Mouse (Mus musculus) urinary bladder, postnatal 14 days (tissue): ENCODE measurements around the gene Csrp2.

Source experiments
- DNase-seq: peaks from one replicate; pipeline ENCODE4 v3.0.0; 2021; ENCODE audit warnings: low spot score

The Csrp2 gene

GRCm38 (mm10) chr10:110919531-110920343 lies at the start of gene Csrp2:
Csrp2 (plus strand) TSS chr10:110919789.
- DNase-seq: peak; percentile 92

DNA sequence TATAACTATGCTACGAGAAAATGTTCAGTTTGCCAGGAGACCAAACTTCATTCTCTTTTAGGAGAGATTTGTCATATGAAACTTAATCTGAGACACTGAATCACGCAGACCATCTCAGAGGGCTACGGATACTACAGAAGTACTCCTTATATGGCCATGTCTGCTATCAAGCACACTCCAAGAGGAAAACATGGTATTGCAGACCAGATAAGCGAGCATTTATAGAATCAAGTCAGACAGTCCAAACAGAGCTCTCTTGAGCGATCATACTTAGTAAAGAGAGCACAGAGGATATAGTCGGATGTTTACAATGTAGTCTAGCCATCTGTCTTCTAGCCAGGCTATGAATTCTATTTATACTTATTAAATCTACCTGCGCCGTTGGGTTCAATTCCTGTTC lies 44.7 kb upstream of the Csrp2 start:
- DNase-seq: no peak

- DNase-seq: no peak
These were observed 42.6 kb upstream of the Csrp2 start for GRCm38 (mm10) chr10:110876956-110877355.

- no peak for DNase-seq
These were observed 41.7 kb upstream of the Csrp2 start for GRCm38 (mm10) chr10:110877851-110878250.

- peak; percentile 16 for DNase-seq
These were observed 40.9 kb upstream of the Csrp2 start for GRCm38 (mm10) chr10:110878641-110879040.

DNA sequence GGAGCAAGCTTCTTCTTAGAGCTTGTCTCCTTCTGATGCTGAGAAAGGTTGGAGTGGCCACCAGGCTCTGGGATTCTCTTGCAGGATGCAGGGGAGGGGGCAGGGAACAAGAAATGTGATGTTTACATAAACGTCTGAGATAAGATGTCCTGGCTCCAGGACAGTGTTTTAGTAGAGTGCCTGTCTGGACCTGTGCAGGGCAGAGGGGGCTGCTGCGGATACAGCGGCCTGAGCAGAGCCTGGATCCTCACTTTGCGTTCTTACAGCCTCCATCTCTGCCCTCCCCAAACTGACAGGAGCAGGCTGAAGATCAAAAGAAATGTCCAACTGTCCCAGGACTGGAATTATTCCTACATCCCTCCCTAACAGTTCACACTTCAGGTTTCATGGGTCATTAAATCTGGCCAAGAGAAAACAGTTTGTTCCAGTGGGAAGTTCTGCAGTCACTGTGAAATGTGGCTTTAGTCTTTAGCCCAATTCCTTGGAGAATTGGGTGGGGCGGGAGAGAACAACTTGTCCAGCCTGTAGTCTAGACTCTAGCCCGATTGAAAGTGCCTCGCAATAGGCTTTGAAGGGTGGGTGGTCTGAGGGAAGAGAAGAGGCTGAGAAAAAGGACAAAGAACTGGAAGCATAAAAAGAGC lies 40.0 kb upstream of the Csrp2 start:
- DNase-seq: peak; percentile 22

GRCm38 (mm10) chr10:110881346-110881745 lies 38.2 kb upstream of the Csrp2 start:
- DNase-seq: no peak

DNA sequence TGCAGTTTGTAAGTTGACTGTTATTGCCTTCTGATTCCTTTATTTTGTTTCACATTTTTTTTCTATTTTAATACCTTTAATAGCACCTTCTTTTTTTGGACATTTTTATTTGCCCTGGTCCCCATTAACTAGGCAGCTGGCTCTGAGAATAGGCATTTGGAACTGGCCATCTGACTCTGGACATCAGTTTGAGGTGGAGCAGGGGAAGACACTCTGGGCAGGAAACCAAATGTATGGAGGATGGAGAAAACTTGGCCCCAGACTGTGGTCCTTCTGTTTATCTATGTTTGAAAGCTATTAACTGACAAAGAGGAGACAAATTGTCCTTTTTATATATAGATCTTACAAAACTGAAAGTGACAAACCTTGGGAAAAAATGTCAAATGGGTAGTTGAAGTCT lies 36.9 kb upstream of the Csrp2 start:
- DNase-seq: no peak

- DNase-seq: no peak
These were observed 28.8 kb upstream of the Csrp2 start for GRCm38 (mm10) chr10:110890656-110891272.

DNA sequence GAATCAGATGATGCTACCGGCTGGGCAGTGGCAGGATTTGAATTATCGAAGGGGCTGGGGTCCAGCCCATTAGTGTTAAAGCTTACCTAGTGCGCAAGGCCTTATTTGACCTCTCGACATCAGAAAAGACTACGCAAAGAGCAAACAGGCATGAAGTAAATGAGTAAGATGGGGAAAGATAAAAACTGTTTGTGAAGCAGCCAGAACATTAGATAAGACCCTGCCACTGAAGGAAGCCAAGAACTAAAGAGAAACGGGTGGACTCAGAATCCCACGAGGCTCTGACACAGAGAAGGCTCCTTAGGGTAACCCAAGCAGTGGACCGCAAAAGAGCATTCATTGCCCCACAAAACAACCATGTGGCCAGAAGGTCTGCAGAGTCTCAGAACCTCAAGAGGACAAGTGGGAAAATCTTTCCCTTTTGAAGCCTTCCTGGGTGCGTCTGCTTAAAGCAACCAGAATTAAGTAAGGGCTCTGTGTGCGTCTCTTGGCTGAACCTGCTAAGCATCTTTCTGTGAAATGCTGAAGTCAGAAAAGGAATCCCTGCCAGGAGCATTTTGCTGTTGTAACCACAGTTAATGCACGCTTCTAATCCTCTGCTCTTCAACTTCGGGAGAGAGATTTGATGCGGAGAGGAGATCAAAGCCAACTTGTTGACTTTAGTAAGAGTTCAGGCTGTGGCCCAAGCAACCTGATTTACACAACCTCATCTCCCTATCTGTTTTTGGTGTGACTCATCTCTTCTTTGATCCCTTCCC lies 19.7 kb upstream of the Csrp2 start:
- peak; percentile 52 for DNase-seq

GRCm38 (mm10) chr10:110903862-110904261 lies 15.7 kb upstream of the Csrp2 start:
- no peak for DNase-seq

GRCm38 (mm10) chr10:110916666-110917344 lies 2.8 kb upstream of the Csrp2 start:
- no peak for DNase-seq

DNA sequence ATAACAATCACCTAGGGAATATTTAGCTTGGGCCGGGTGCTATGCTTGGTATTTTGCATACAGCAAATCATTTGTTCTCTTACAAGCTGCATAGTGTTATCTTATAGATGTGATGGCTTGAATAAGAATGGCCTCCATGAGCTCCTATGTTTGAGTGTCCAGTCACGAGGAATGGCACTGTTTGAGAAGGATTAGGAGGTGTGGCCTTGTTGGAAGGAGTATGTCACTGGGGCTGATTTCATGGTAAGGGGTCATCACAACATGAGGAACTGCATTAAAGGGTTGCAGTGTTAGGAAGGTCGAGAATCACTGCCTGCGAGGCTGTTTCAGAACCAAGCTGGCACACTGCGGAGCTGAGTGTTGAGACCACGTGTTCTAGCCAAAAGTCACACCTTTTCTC lies 2.1 kb upstream of the Csrp2 start:
- no peak for DNase-seq

GRCm38 (mm10) chr10:110918414-110919391 lies 886 bp upstream of the Csrp2 start:
- no peak for DNase-seq

- DNase-seq: no peak
These were observed 870 bp downstream of the Csrp2 start for GRCm38 (mm10) chr10:110920368-110920950.

DNA sequence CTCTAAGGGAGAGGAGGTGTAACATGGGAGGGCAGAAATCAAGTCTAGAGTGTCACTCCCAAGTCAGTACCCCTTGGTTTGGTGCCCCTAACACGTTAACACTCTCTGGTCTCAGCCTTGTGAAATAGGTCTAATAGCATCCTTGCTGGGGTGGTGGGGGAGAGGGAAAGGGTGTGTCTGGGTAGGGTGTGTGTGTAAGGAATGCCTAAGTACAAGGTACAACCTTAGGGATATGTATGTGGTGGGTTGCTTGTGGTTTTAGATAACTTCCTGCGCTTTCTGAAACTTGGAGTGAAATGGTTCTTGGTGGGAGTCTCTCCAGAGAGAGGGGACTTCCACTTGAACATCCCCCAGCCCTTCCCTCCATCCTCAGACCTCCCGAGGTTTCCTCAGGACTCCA lies 2.3 kb downstream of the Csrp2 start:
- DNase-seq: no peak

DNA sequence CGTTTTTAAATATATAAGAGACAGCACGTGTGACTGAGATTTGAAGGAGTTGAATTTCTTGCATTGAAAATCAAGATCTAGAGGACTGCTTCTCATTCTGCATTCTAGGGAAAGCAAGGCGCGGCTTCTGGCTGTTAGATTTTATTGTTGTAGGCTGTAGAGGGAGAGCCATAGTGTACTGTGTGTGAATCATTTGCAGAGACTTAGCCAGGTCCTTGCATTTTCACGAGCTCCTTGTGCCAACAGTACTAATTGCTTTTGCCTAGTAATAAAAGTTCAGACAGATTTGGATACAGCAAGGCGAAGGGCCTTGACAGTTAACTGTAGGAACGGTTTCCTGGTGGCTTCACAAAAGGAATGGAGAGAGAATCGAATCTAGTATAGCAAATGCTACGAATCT lies 3.0 kb downstream of the Csrp2 start:
- no peak for DNase-seq

DNA sequence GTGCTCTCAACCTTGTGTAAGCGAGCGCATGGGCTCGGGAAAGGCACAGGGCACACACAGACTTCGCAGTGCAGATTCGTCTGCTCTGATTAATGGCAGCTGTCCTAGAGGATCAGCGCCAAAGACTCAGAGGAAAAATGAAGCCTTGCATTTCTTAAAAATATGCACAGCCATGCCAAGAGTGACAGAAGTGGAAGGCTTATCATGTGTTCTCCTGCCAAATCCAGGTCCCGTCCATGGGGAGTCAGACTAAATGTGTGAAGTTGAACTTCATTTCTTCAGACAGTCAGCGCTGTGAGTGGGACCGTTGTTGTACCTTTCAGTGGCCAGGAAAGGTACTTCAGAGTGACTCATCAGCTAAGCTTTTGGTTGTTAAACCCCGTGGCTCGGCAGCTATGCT lies 7.9 kb downstream of the Csrp2 start:
- peak; percentile 39 for DNase-seq

DNA sequence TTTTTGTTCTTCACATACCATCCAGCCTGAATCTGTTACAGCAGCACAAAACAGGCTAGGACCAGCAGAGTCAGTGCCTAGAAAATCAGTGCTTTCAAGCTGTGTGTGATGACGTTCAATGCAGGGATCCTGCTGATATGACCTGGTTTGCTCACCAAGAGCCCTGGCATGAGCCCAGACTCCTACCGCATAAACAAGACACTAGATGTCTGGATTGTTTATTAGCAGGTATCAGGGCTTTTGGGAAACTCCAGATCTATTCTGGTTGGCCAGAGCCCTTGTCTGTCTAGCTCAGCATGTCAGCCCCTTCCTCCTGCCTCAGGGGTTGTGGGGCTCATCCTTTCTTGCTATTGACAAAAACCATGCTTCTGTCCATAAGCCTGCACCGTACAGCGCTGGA lies 10.2 kb downstream of the Csrp2 start:
- no peak for DNase-seq
